Mouse (Mus musculus) C2C12 (cell line): ENCODE measurements at regions not wholly inside any gene's neighbourhood (a gene's known extent, or its start where the extent isn't known, plus 50 kb on each side); places are given as distances from the start of the nearest gene placed in this dataset.

Experiments used
- H3K27me3 ChIP-seq: one replicate; pipeline ENCODE4 v1.6.1; 2011; ENCODE audit not compliant: control insufficient read depth, insufficient read depth, insufficient read length
- H3K36me3 ChIP-seq: one replicate; pipeline ENCODE4 v1.6.1; 2011; ENCODE audit not compliant: control insufficient read depth, insufficient read depth
- H3K4me3 ChIP-seq: one replicate; pipeline ENCODE4 v1.5.1; 2011; ENCODE audit warnings: mild to moderate bottlenecking, control low read depth; ENCODE audit not compliant: poor library complexity, insufficient read depth, severe bottlenecking
- H3K79me2 ChIP-seq: one replicate; pipeline ENCODE4 v1.6.1; 2011; ENCODE audit not compliant: control insufficient read depth, insufficient read depth
- H3K79me3 ChIP-seq: one replicate; pipeline ENCODE4 v1.6.1; 2011; ENCODE audit warnings: low read depth, control low read depth
- H3ac ChIP-seq: one replicate; pipeline ENCODE3; 2011; ENCODE audit warnings: low read depth; ENCODE audit not compliant: control insufficient read depth, insufficient read length
- CEBPB ChIP-seq: IDR thresholded peaks from one replicate; pipeline ENCODE4 v1.6.1; 2011; ENCODE audit warnings: low read depth, mild to moderate bottlenecking, control low read depth, moderate library complexity
- CTCF ChIP-seq: IDR thresholded peaks from one replicate; pipeline ENCODE4 v1.5.1; 2011; ENCODE audit not compliant: control insufficient read depth, insufficient read depth, insufficient read length
- FOSL1 ChIP-seq: IDR thresholded peaks from one replicate; pipeline ENCODE4 v1.8.0; 2011; ENCODE audit warnings: mild to moderate bottlenecking, low read length; ENCODE audit not compliant: poor library complexity, insufficient read depth, severe bottlenecking
- MAX ChIP-seq: IDR thresholded peaks from one replicate; pipeline ENCODE4 v1.6.1; 2011; ENCODE audit warnings: mild to moderate bottlenecking, control low read depth
- MYOD1 ChIP-seq: IDR thresholded peaks from one replicate; pipeline ENCODE4 v1.6.1; 2011; ENCODE audit warnings: low read depth; ENCODE audit not compliant: control insufficient read depth, insufficient read length
- MYOG ChIP-seq: IDR thresholded peaks from one replicate; pipeline ENCODE4 v1.6.1; 2011; ENCODE audit not compliant: control insufficient read depth, insufficient read length; ENCODE audit errors: extremely low read depth
- USF1 ChIP-seq: IDR thresholded peaks from one replicate; pipeline ENCODE4 v1.6.1; 2011; ENCODE audit warnings: low read depth, mild to moderate bottlenecking, control low read depth, moderate library complexity

- Histone ChIP-seq H3K4me3 (no peak overlapping the region), H3K27me3 (peaks cover 42% of the 10 kb centered on the region), H3K79me3 (no peaks in the 10 kb centered on the region), H3K79me2 (no peaks in the 10 kb centered on the region), H3K36me3 (no peaks in the 10 kb centered on the region), H3ac (no peak overlapping the region)
- TF ChIP-seq CEBPB, result no peak
- no peak for TF ChIP-seq MYOD1
- TF ChIP-seq USF1, result no peak
- TF ChIP-seq CTCF, result no peak
- no peak for TF ChIP-seq MYOG
- TF ChIP-seq FOSL1, result no peak
- TF ChIP-seq MAX, result no peak
Observed at GRCm38 (mm10) chr1:34745881-34746280, 97.0 kb downstream of the Fam168b start.

GRCm38 (mm10) chr1:34749161-34750040 lies 93.5 kb downstream of the Fam168b start:
- no peak for TF ChIP-seq CEBPB
- no peak for TF ChIP-seq MYOD1
- TF ChIP-seq CTCF, result no peak
- TF ChIP-seq MAX, result no peak
- TF ChIP-seq FOSL1, result no peak
- no peak for TF ChIP-seq MYOG
- no peak for TF ChIP-seq USF1
- Histone ChIP-seq H3K79me3 (no peaks in the 10 kb centered on the region), H3K79me2 (no peaks in the 10 kb centered on the region), H3K27me3 (peaks cover 64% of the 10 kb centered on the region), H3ac (no peak overlapping the region), H3K36me3 (no peaks in the 10 kb centered on the region), H3K4me3 (no peak overlapping the region)

GRCm38 (mm10) chr1:34750061-34751054 lies 92.5 kb downstream of the Fam168b start:
- no peak overlapping the region for H3K4me3 ChIP-seq
- H3K36me3 ChIP-seq, result no peaks in the 10 kb centered on the region
- no peak for TF ChIP-seq FOSL1
- no peak for TF ChIP-seq CEBPB
- no peak for TF ChIP-seq MAX
- TF ChIP-seq USF1, result no peak
- TF ChIP-seq MYOG, result no peak
- no peak for TF ChIP-seq CTCF
- no peak for TF ChIP-seq MYOD1
- H3K79me2 ChIP-seq, result no peaks in the 10 kb centered on the region
- peaks cover 67% of the 10 kb centered on the region for H3K27me3 ChIP-seq
- H3ac ChIP-seq, result no peak overlapping the region
- no peaks in the 10 kb centered on the region for H3K79me3 ChIP-seq

GRCm38 (mm10) chr1:34751128-34751527 lies 91.7 kb downstream of the Fam168b start:
- peaks cover 62% of the 10 kb centered on the region for H3K27me3 ChIP-seq
- no peak overlapping the region for H3ac ChIP-seq
- H3K36me3 ChIP-seq, result no peaks in the 10 kb centered on the region
- no peaks in the 10 kb centered on the region for H3K79me3 ChIP-seq
- no peak for TF ChIP-seq MYOG
- no peak for TF ChIP-seq CTCF
- TF ChIP-seq CEBPB, result no peak
- no peak for TF ChIP-seq FOSL1
- TF ChIP-seq MAX, result no peak
- TF ChIP-seq USF1, result no peak
- no peak for TF ChIP-seq MYOD1
- H3K4me3 ChIP-seq, result no peak overlapping the region
- no peaks in the 10 kb centered on the region for H3K79me2 ChIP-seq

- Histone ChIP-seq H3K4me3 (no peak overlapping the region), H3K79me3 (no peaks in the 10 kb centered on the region), H3ac (no peak overlapping the region), H3K79me2 (no peaks in the 10 kb centered on the region), H3K36me3 (no peaks in the 10 kb centered on the region), H3K27me3 (peaks cover 65% of the 10 kb centered on the region)
- TF ChIP-seq CTCF, result no peak
- TF ChIP-seq USF1, result no peak
- no peak for TF ChIP-seq CEBPB
- no peak for TF ChIP-seq MYOD1
- TF ChIP-seq MYOG, result no peak
- TF ChIP-seq FOSL1, result no peak
- no peak for TF ChIP-seq MAX
Observed at GRCm38 (mm10) chr1:34753581-34753980, 89.3 kb downstream of the Fam168b start.
